Comparison of ENCODE assay signal across 22 mouse cellular contexts in the genomic region with DNA sequence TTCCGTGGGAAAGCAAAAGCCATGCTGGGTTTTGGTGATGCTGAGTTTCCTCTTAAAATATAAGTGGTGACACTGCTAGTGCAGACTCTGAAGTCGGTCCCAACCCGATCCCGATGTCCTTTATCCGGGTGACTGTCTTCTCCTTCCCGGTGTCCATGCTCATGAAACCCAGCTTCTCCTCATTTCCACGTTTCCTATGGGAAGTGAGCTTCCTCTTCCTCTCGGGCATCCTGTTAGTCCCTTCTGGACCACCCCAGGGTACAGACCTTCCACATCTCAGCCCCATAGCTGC. TPM values are rescaled to one million over a fixed set of nuclear protein-coding genes. Genes with fewer than 3 reads are reported as not detected.
DNase-seq lines count a peak whose midpoint lies in the region; ATAC-seq and TF ChIP-seq lines count a peak whose summit lies in the region.
"Had no signal": no experiment of that assay in that cellular context is flagged by ENCODE, and none has a peak within 500 bp of the region (broad histone marks: within the 10 kb centered on the region; RNA-seq: fewer than 3 reads in every experiment).

No protein-coding gene starts in this region.

- no peak overlapping the region for H3K9ac ChIP-seq in hindbrain, postnatal 0 days (replicated peaks; ENCODE audit: low read length)
- no peak overlapping the region for H3K9ac ChIP-seq in hindbrain, embryonic 13.5 days
- no peak overlapping the region for H3K9ac ChIP-seq in midbrain, embryonic 12.5 days (replicated peaks)
- peak overlapping the region; percentile 25; the same call in 1 of the 2 replicates for H3K9ac ChIP-seq in midbrain, embryonic 16.5 days (ENCODE audit: low read depth, low read length)
- H3K9ac ChIP-seq: embryonic facial prominence, embryonic 13.5 days; heart, embryonic 15.5 days; hindbrain, embryonic 15.5 days had no signal

- H3K36me3 ChIP-seq in hindbrain, embryonic 10.5 days, result no peaks in the 10 kb centered on the region
- no peaks in the 10 kb centered on the region for H3K36me3 ChIP-seq in hindbrain, postnatal 0 days (ENCODE audit: insufficient read depth, low read length)
- H3K36me3 ChIP-seq in hindbrain, embryonic 13.5 days, result no peaks in the 10 kb centered on the region
- H3K36me3 ChIP-seq in midbrain, embryonic 12.5 days, result no peaks in the 10 kb centered on the region
- no peaks in the 10 kb centered on the region for H3K36me3 ChIP-seq in midbrain, embryonic 16.5 days (ENCODE audit: control insufficient read depth, insufficient read depth, low read length)
- H3K36me3 ChIP-seq: embryonic facial prominence, embryonic 13.5 days; heart, embryonic 15.5 days; hindbrain, embryonic 15.5 days had no signal

- H3K27me3 ChIP-seq in hindbrain, embryonic 10.5 days (ENCODE audit: insufficient read depth, poor library complexity, severe bottlenecking), result peaks cover 98% of the 10 kb centered on the region
- no peaks in the 10 kb centered on the region; the same call in 1 of the 2 replicates for H3K27me3 ChIP-seq in hindbrain, postnatal 0 days (ENCODE audit: insufficient read depth, low read length)
- peaks cover 81% of the 10 kb centered on the region for H3K27me3 ChIP-seq in hindbrain, embryonic 13.5 days
- peaks cover 84% of the 10 kb centered on the region for H3K27me3 ChIP-seq in midbrain, embryonic 12.5 days
- H3K27me3 ChIP-seq in midbrain, embryonic 16.5 days (ENCODE audit: control insufficient read depth, insufficient read depth, low read depth, low read length), result peaks cover 5% of the 10 kb centered on the region; the same call in 1 of the 2 replicates

- no peak for TF ChIP-seq CTCF in hindbrain, postnatal 0 days (IDR thresholded peaks at IDR 0.05; ENCODE audit: low read depth)
- TF ChIP-seq CTCF in gastrocnemius, adult 2 months (IDR thresholded peaks at IDR 0.05), result no peak

- H3K9me3 ChIP-seq in hindbrain, embryonic 10.5 days, result no peaks in the 10 kb centered on the region
- H3K9me3 ChIP-seq in hindbrain, postnatal 0 days (ENCODE audit: low read length), result no peaks in the 10 kb centered on the region
- no peaks in the 10 kb centered on the region for H3K9me3 ChIP-seq in hindbrain, embryonic 13.5 days
- no peaks in the 10 kb centered on the region for H3K9me3 ChIP-seq in midbrain, embryonic 12.5 days
- no peaks in the 10 kb centered on the region for H3K9me3 ChIP-seq in midbrain, embryonic 16.5 days (replicated peaks; ENCODE audit: control insufficient read depth, low read length, poor library complexity, severe bottlenecking)
- H3K9me3 ChIP-seq: embryonic facial prominence, embryonic 13.5 days; heart, embryonic 15.5 days; hindbrain, embryonic 15.5 days had no signal

- H3K4me3 ChIP-seq in hindbrain, embryonic 10.5 days, result no peak overlapping the region
- H3K4me3 ChIP-seq in hindbrain, postnatal 0 days (ENCODE audit: low read length), result no peak overlapping the region
- H3K4me3 ChIP-seq in hindbrain, embryonic 13.5 days, result no peak overlapping the region
- no peak overlapping the region for H3K4me3 ChIP-seq in midbrain, embryonic 12.5 days
- no peak overlapping the region for H3K4me3 ChIP-seq in midbrain, embryonic 16.5 days (ENCODE audit: low read depth, low read length)
- H3K4me3 ChIP-seq in gastrocnemius, adult 2 months, result no peak overlapping the region
- H3K4me3 ChIP-seq: embryonic facial prominence, embryonic 13.5 days; heart, embryonic 15.5 days; hindbrain, embryonic 15.5 days had no signal

- no peak for DNase-seq in hindbrain, embryonic 10.5 days (ENCODE audit: low spot score)
- DNase-seq in hindbrain, postnatal 0 days (ENCODE audit: low spot score), result no peak
- DNase-seq in gastrocnemius, adult 2 months, result no peak
- no peak for DNase-seq in Muller cell, postnatal 12 days (ENCODE audit: inconsistent ontology term)
- DNase-seq in spleen, adult 18-20 months, result no peak
- DNase-seq: adrenal gland, postnatal 25 days; cerebellum, adult 18-20 months; cerebellum, adult 9-11 months; cerebellum, postnatal 36 days; gastrocnemius, postnatal 10 days; heart, adult 18-20 months had no signal

- peak overlapping the region; percentile 35 for H3K27ac ChIP-seq in hindbrain, embryonic 10.5 days
- H3K27ac ChIP-seq in hindbrain, postnatal 0 days, result no peak overlapping the region
- H3K27ac ChIP-seq in hindbrain, embryonic 13.5 days, result peak overlapping the region; percentile 53
- peak overlapping the region; percentile 75 for H3K27ac ChIP-seq in midbrain, embryonic 12.5 days (replicated peaks)
- H3K27ac ChIP-seq in midbrain, embryonic 16.5 days (ENCODE audit: low read length), result peak overlapping the region; percentile 57; the same call in 1 of the 2 replicates
- no peak overlapping the region for H3K27ac ChIP-seq in gastrocnemius, adult 2 months
- H3K27ac ChIP-seq: embryonic facial prominence, embryonic 13.5 days; heart, embryonic 15.5 days; hindbrain, embryonic 15.5 days had no signal

- no peak for ATAC-seq in hindbrain, postnatal 0 days
- no peak for ATAC-seq in hindbrain, embryonic 13.5 days (ENCODE audit: low FRiP score)
- ATAC-seq in midbrain, embryonic 12.5 days (ENCODE audit: low FRiP score, low read depth), result no peak
- no peak for ATAC-seq in midbrain, embryonic 16.5 days
- ATAC-seq: activated CD4-positive, CD25-positive, alpha-beta regulatory T cell, adult 4 months; forebrain, embryonic 14.5 days; Patski had no signal

- intact Hi-C loops in gastrocnemius, adult 2 months (cut with DNase I), result no loop called here

- WGBS in hindbrain, embryonic 10.5 days, result 26% methylated on average over 8 of the region's 8 CpGs
- 35% methylated on average over 8 of the region's 8 CpGs for WGBS in hindbrain, postnatal 0 days
- 25% methylated on average over 8 of the region's 8 CpGs for WGBS in hindbrain, embryonic 13.5 days
- WGBS in midbrain, embryonic 12.5 days, result 12% methylated on average over 8 of the region's 8 CpGs
- WGBS in midbrain, embryonic 16.5 days, result 13% methylated on average over 8 of the region's 8 CpGs

- peaks cover 45% of the 10 kb centered on the region for H3K4me1 ChIP-seq in hindbrain, embryonic 10.5 days (replicated peaks)
- H3K4me1 ChIP-seq in hindbrain, postnatal 0 days (ENCODE audit: insufficient read depth, low read length), result no peaks in the 10 kb centered on the region
- peaks cover 34% of the 10 kb centered on the region for H3K4me1 ChIP-seq in hindbrain, embryonic 13.5 days (replicated peaks)
- H3K4me1 ChIP-seq in midbrain, embryonic 12.5 days, result peaks cover 37% of the 10 kb centered on the region
- H3K4me1 ChIP-seq in midbrain, embryonic 16.5 days (ENCODE audit: control insufficient read depth, insufficient read depth, low read length), result peaks cover 17% of the 10 kb centered on the region
- H3K4me1 ChIP-seq: heart, embryonic 15.5 days had no signal

- H3K4me2 ChIP-seq in hindbrain, postnatal 0 days (ENCODE audit: low read depth, low read length), result no peak overlapping the region
- no peak overlapping the region for H3K4me2 ChIP-seq in hindbrain, embryonic 13.5 days
- peak overlapping the region; percentile 30 for H3K4me2 ChIP-seq in midbrain, embryonic 12.5 days (replicated peaks)
- no peak overlapping the region for H3K4me2 ChIP-seq in midbrain, embryonic 16.5 days (ENCODE audit: low read length)
- H3K4me2 ChIP-seq: embryonic facial prominence, embryonic 13.5 days; heart, embryonic 11.5 days; heart, embryonic 15.5 days; hindbrain, embryonic 15.5 days had no signal

RNA-seq across cellular contexts. Expression of a gene that starts 13.4 kb away (rescaled TPM):
- 0.51 and 0.61 TPM in 2 replicates for polyA plus RNA-seq in hindbrain, embryonic 10.5 days (2016; fragmentation: Nextera tagmentation; extraction: Ambion mirVana)
- total RNA-seq in hindbrain, postnatal 0 days (2014; rRNA removed), result 0.58 and 0.83 TPM in 2 replicates
- polyA plus RNA-seq in hindbrain, postnatal 0 days (2015; fragmentation: Nextera tagmentation; extraction: Ambion mirVana), result 0.96 and 1.1 TPM in 2 replicates
- 0.18 and 0.22 TPM in 2 replicates for polyA plus RNA-seq in hindbrain, embryonic 13.5 days (2015; fragmentation: Nextera tagmentation; extraction: Ambion mirVana)
- 0.47 and 0.64 TPM in 2 replicates for polyA plus RNA-seq in midbrain, embryonic 12.5 days (2016; fragmentation: Nextera tagmentation; extraction: Ambion mirVana)
- polyA plus RNA-seq in midbrain, embryonic 16.5 days (2015; fragmentation: Nextera tagmentation; extraction: Ambion mirVana), result 1.2 and 1.5 TPM in 2 replicates
- not detected for total RNA-seq in gastrocnemius, adult 2 months (2021)
- total RNA-seq: gastrocnemius, postnatal 10 days; heart, postnatal 25 days had no signal

RNA-seq across cellular contexts. Expression of a gene that starts 18.6 kb away (rescaled TPM):
- 10.2 and 12.2 TPM in 2 replicates for polyA plus RNA-seq in hindbrain, embryonic 10.5 days (2016; fragmentation: Nextera tagmentation; extraction: Ambion mirVana)
- total RNA-seq in hindbrain, postnatal 0 days (2014; rRNA removed), result 3.9 and 4.6 TPM in 2 replicates
- polyA plus RNA-seq in hindbrain, postnatal 0 days (2015; fragmentation: Nextera tagmentation; extraction: Ambion mirVana), result 3.3 and 5.2 TPM in 2 replicates
- polyA plus RNA-seq in hindbrain, embryonic 13.5 days (2015; fragmentation: Nextera tagmentation; extraction: Ambion mirVana), result 8.4 and 10.1 TPM in 2 replicates
- polyA plus RNA-seq in midbrain, embryonic 12.5 days (2016; fragmentation: Nextera tagmentation; extraction: Ambion mirVana), result 13.8 and 15.5 TPM in 2 replicates
- polyA plus RNA-seq in midbrain, embryonic 16.5 days (2015; fragmentation: Nextera tagmentation; extraction: Ambion mirVana), result 7.3 and 7.7 TPM in 2 replicates
- 1 to 10 TPM; 4.4 to 6.0 TPM for total RNA-seq in gastrocnemius, adult 2 months (2021)

Comparison
In these comparisons a context has a peak if more than half of its experiments do, and no peak if none do; other contexts are left out.
1. H3K27ac ChIP-seq: peak in hindbrain, embryonic 10.5 days (single experiment), hindbrain, embryonic 13.5 days (single experiment), midbrain, embryonic 12.5 days (single experiment) and midbrain, embryonic 16.5 days (single experiment); none in hindbrain, postnatal 0 days (single experiment) and gastrocnemius, adult 2 months (single experiment).